Mouse (Mus musculus) fat pad, adult 2 months (tissue): ENCODE measurements around the gene Cldn34c2.
"Not testable (repeated sequence)": the region's sequence is repeated elsewhere in the genome, so short reads cannot be mapped to it uniquely, and the experiment has no call there.

Experiments
- DNase-seq: peaks from one replicate; pipeline ENCODE4 v3.0.0-alpha.2; 2011; ENCODE audit warnings: low read depth, low spot score; ENCODE audit errors: extremely low read depth

Gene Cldn34c2

DNA sequence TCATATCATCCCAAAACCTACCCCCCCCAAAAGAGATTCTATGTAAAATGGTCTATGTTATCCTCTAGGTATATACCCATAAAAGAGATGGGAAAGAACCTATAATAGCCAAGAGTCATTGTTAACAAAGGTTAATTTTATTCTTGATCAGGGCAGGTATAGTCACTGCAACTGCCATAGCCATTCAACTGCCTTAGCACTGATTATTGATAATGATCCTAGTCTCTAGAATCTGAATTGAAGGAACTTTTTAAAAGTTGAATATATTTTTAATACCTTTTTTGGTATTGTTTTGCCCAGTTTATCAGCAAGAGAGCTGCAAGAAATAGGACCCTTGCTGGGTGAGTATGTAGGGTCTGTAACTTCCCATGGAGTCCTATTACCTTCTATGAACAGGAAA lies at the start of gene Cldn34c2:
Gene Cldn34c2, plus strand, starts transcription at position 301 of the 400 bp plus-strand sequence.
- DNase-seq = not testable (repeated sequence)

DNA sequence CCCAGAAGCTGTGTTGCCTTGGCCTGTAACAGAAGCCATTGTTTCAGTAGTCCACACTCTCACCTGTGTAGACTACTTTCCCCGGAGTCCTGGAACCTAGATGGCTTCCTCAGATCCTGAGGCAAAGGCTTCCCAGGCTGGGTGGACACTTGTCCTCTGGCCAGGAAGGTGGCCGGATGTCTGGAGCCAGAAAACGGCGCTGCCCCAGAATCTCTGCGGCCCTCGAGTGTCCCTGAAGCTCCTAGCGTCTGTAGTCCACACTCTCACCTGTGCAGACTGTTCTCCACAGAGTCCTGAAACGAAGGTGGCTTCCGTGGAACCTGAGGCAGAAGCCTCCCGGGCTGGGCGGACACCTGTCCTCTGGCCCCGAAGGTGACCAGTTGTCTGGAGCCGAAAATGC lies 30.1 kb upstream of the Cldn34c2 start:
- DNase-seq = not testable (repeated sequence)

DNA sequence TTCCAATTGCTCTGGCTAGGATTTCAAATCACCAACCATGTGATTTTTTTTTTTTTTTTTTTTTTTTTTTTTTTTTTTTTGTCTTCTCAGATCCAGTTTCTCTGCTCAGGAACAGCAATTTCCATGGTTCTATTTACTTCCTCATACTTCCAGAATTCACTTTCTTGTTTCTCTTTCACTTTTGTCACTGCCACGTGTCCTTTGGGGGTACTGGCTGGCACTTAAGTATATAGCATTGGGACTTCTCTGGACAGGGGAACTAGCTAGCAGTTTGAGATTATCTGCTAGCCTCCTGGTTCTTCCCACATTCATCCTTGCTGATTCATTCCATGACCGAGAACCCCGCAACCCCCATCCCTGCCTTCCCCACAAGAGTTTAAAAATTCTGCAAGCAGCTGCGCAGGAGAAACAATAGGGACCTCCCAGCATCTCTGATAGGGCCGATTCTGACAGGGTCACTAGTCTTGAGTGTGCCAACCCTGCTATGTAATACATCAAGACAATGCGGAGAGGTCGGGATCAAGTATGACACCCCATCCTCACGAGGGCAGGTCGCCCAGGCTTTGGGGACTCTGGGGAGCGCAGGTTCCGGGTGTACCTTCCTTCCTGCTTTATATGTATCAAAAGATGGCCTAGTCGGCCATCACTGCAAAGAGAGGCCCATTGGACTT lies 30.8 kb downstream of the Cldn34c2 start:
- DNase-seq = not testable (repeated sequence)
